Mouse (Mus musculus) CD4-positive helper T cell, adult 2 months (primary cell): ENCODE data around the gene Bbc3.
"Not testable (repeated sequence)": the region's sequence is repeated elsewhere in the genome, so short reads cannot be mapped to it uniquely, and the experiment has no call there.

Experiments
- DNase-seq: peaks from one replicate; pipeline ENCODE4 v3.0.0-alpha.2; 2012; ENCODE audit warnings: low read depth, missing footprints, low spot score

The Bbc3 gene

GRCm38 (mm10) chr7:16308093-16308492, at the start of gene Bbc3:
Bbc3 (plus strand) TSS chr7:16308393.
- not testable (repeated sequence) for DNase-seq

- DNase-seq, result no peak
These were observed 49.0 kb upstream of the Bbc3 start, which contains the start of gene C5ar1 for GRCm38 (mm10) chr7:16259110-16259590. C5ar1 (minus strand) TSS chr7:16259540.

- DNase-seq, result no peak
These were observed 47.1 kb upstream of the Bbc3 start for GRCm38 (mm10) chr7:16261097-16261496.

- DNase-seq, result peak; percentile 86
These were observed 45.0 kb upstream of the Bbc3 start for GRCm38 (mm10) chr7:16263015-16263787.

- no peak for DNase-seq
These were observed 44.4 kb upstream of the Bbc3 start for GRCm38 (mm10) chr7:16263843-16264242.

GRCm38 (mm10) chr7:16265856-16266255, 42.3 kb upstream of the Bbc3 start:
- DNase-seq, result no peak

GRCm38 (mm10) chr7:16266593-16266992, 41.6 kb upstream of the Bbc3 start:
- DNase-seq, result not testable (repeated sequence)

GRCm38 (mm10) chr7:16271139-16271538, 37.1 kb upstream of the Bbc3 start:
- DNase-seq, result no peak

GRCm38 (mm10) chr7:16272681-16273080, 35.5 kb upstream of the Bbc3 start:
- peak; percentile 86 for DNase-seq

GRCm38 (mm10) chr7:16273081-16273765, 35.0 kb upstream of the Bbc3 start, which contains the start of gene Inafm1:
Inafm1 (minus strand) TSS chr7:16273617.
- DNase-seq, result peak; percentile 95

- DNase-seq, result peak; percentile 93
These were observed 34.4 kb upstream of the Bbc3 start for GRCm38 (mm10) chr7:16273766-16274140.

- no peak for DNase-seq
These were observed 33.0 kb upstream of the Bbc3 start for GRCm38 (mm10) chr7:16274922-16275890.

GRCm38 (mm10) chr7:16280721-16281120, 27.5 kb upstream of the Bbc3 start:
- DNase-seq, result no peak

- no peak for DNase-seq
These were observed 25.9 kb upstream of the Bbc3 start for GRCm38 (mm10) chr7:16282334-16282733.

GRCm38 (mm10) chr7:16284001-16284400, 24.2 kb upstream of the Bbc3 start:
- no peak for DNase-seq

GRCm38 (mm10) chr7:16284904-16285303, 23.3 kb upstream of the Bbc3 start:
- DNase-seq, result no peak

- DNase-seq, result peak; percentile 73
These were observed 22.7 kb upstream of the Bbc3 start for GRCm38 (mm10) chr7:16285450-16286025.

GRCm38 (mm10) chr7:16286026-16286961, 21.9 kb upstream of the Bbc3 start, which contains the start of gene Ccdc9:
Ccdc9 (minus strand) TSS chr7:16286795.
- DNase-seq, result peak; percentile 97

- no peak for DNase-seq
These were observed 21.2 kb upstream of the Bbc3 start for GRCm38 (mm10) chr7:16287016-16287415.

- no peak for DNase-seq
These were observed 20.4 kb upstream of the Bbc3 start for GRCm38 (mm10) chr7:16287791-16288190.
